Mouse (Mus musculus) neural tube, embryonic 11.5 days (tissue): ENCODE measurements around the gene Arl13b. TPM values are rescaled to one million over a fixed set of nuclear protein-coding genes. Genes with fewer than 3 reads are reported as not detected.

Experiments used
- ATAC-seq: fragments of 200-750 bp; cut with Nextera tagmentation; 2 replicates; pipeline ENCODE4 v1.8.0; 2017; ENCODE audit warnings: moderate number of reproducible peaks, mild to moderate bottlenecking, moderate TSS enrichment, moderate library complexity; ENCODE audit not compliant: insufficient read depth, low FRiP score, low TSS enrichment
- DNase-seq: peaks from one replicate; pipeline ENCODE4 v3.0.0-alpha.2; 2015; ENCODE audit warnings: low spot score
- H3K27ac ChIP-seq: fragments of 300-500 bp; sonication (generic); 2 replicates; pipeline ENCODE4 v1.5.1; 2014; ENCODE audit warnings: low read depth, mild to moderate bottlenecking, low read length
- H3K27me3 ChIP-seq: fragments of 300-500 bp; sonication (generic); 2 replicates; pipeline ENCODE4 v1.6.1; 2014; ENCODE audit warnings: mild to moderate bottlenecking, low read length, mixed read lengths; ENCODE audit not compliant: control insufficient read depth, insufficient read depth
- H3K36me3 ChIP-seq: fragments of 300-500 bp; sonication (generic); 2 replicates; pipeline ENCODE4 v1.6.1; 2014; ENCODE audit warnings: mild to moderate bottlenecking, low read length, moderate library complexity, mixed read lengths; ENCODE audit not compliant: control insufficient read depth, insufficient read depth
- H3K4me1 ChIP-seq: fragments of 300-500 bp; sonication (generic); 2 replicates; pipeline ENCODE4 v1.6.1; 2014; ENCODE audit warnings: low read length, mixed read lengths; ENCODE audit not compliant: control insufficient read depth, insufficient read depth
- H3K4me2 ChIP-seq: fragments of 300-500 bp; sonication (generic); 2 replicates; pipeline ENCODE4 v1.6.1; 2014; ENCODE audit warnings: low read depth, mild to moderate bottlenecking, moderate library complexity
- H3K4me3 ChIP-seq: fragments of 300-500 bp; sonication (generic); 2 replicates; pipeline ENCODE4 v1.5.1; 2014; ENCODE audit warnings: low read depth, low read length
- H3K9ac ChIP-seq: fragments of 300-500 bp; sonication (generic); 2 replicates; pipeline ENCODE4 v1.6.1; 2014; ENCODE audit warnings: mild to moderate bottlenecking, low read length
- H3K9me3 ChIP-seq: fragments of 300-500 bp; sonication (generic); 2 replicates; pipeline ENCODE4 v1.6.1; 2016; ENCODE audit warnings: low read length; ENCODE audit not compliant: control insufficient read depth
- WGBS: fragments of 180-500 bp; shearing (Covaris S2); extraction: QIAGEN DNeasy Blood & Tissue Kit; methylation state at CpG from one replicate; pipeline ENCODE4 v1.1.7; 2014; 5-methylcytosine and 5-hydroxymethylcytosine counted together
- polyA plus RNA-seq: library from polyadenylated mRNA; unstranded; fragments of >200 nt; fragmentation: Nextera tagmentation; extraction: Ambion mirVana; gene quantifications from 2 replicates; pipeline ENCODE4 v1.2.1, GENCODE M21; 2014

The Arl13b gene
- polyA plus RNA-seq, 1 experiment from 2014 or later = 17.2 TPM

GRCm38 (mm10) chr16:62832027-62832426, 14.8 kb downstream of the Arl13b start:
- no peak overlapping the region for H3K9ac ChIP-seq
- no peaks in the 10 kb centered on the region for H3K27me3 ChIP-seq
- ATAC-seq (no peak), DNase-seq (no peak)
- no peaks in the 10 kb centered on the region for H3K36me3 ChIP-seq
- H3K9me3 ChIP-seq = no peaks in the 10 kb centered on the region
- no peak overlapping the region for H3K4me2 ChIP-seq
- no peak overlapping the region for H3K4me3 ChIP-seq
- H3K4me1 ChIP-seq = no peaks in the 10 kb centered on the region
- 91% methylated on average over 2 of the region's 2 CpGs for WGBS
- no peak overlapping the region for H3K27ac ChIP-seq

- ATAC-seq (peak; percentile 16; the same call in 1 of the 2 replicates), DNase-seq (no peak)
Measured at GRCm38 (mm10) chr16:62826156-62827001, 20.5 kb downstream of the Arl13b start.

GRCm38 (mm10) chr16:62822472-62822871, 24.4 kb downstream of the Arl13b start:
- Histone ChIP-seq H3K9me3 (no peaks in the 10 kb centered on the region), H3K9ac (no peak overlapping the region), H3K27me3 (no peaks in the 10 kb centered on the region), H3K4me2 (no peak overlapping the region), H3K27ac (no peak overlapping the region), H3K36me3 (no peaks in the 10 kb centered on the region), H3K4me3 (no peak overlapping the region), H3K4me1 (no peaks in the 10 kb centered on the region)
- 96% methylated on average over 6 of the region's 6 CpGs for WGBS
- DNase-seq (no peak), ATAC-seq (no peak)

More at GRCm38 (mm10) chr16:62826156-62827001, 20.5 kb downstream of the Arl13b start:
- no peak overlapping the region for H3K9ac ChIP-seq
- H3K4me3 ChIP-seq = no peak overlapping the region
- H3K27ac ChIP-seq = no peak overlapping the region
- no peaks in the 10 kb centered on the region for H3K27me3 ChIP-seq
- WGBS = 78% methylated on average over 12 of the region's 12 CpGs
- no peaks in the 10 kb centered on the region for H3K36me3 ChIP-seq
- no peaks in the 10 kb centered on the region for H3K9me3 ChIP-seq
- no peak overlapping the region for H3K4me2 ChIP-seq
- H3K4me1 ChIP-seq = no peaks in the 10 kb centered on the region

DNA sequence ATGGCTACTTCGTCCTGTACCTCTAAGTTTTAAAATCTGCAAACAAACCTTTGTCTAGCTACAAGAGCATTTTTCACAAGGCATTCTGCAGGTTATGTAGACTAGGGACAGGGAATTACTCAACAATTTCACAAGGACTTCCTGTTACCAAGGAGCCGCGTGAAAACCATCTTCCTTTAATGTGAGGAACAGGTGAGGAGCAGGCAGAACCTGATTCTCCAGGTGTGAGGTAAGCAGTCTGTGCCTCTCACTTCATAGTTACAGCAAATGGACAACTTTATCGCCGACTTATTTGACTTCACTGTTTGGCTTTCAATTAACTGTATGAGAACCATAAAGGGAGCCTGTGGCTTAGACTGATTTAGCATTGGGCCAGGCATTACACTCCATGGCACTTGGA, 32.3 kb downstream of the Arl13b start, which contains the start of gene Stx19:
Stx19 (plus strand) TSS at position 186 of the 400 bp plus-strand sequence.
- Histone ChIP-seq H3K36me3 (no peaks in the 10 kb centered on the region), H3K4me1 (no peaks in the 10 kb centered on the region), H3K9me3 (no peaks in the 10 kb centered on the region), H3K4me3 (no peak within 1 kb of the TSS), H3K27me3 (no peaks in the 10 kb centered on the region), H3K4me2 (no peak within 1 kb of the TSS), H3K27ac (no peak within 1 kb of the TSS), H3K9ac (no peak within 1 kb of the TSS)
- DNase-seq (no peak), ATAC-seq (no peak)
- 85% methylated on average over 5 of the region's 5 CpGs for WGBS

- Histone ChIP-seq H3K27ac (no peak overlapping the region), H3K9me3 (no peaks in the 10 kb centered on the region), H3K9ac (no peak overlapping the region), H3K36me3 (no peaks in the 10 kb centered on the region), H3K4me2 (no peak overlapping the region), H3K27me3 (no peaks in the 10 kb centered on the region), H3K4me1 (no peaks in the 10 kb centered on the region), H3K4me3 (no peak overlapping the region)
- ATAC-seq (no peak), DNase-seq (no peak)
- 84% methylated on average over 5 of the region's 5 CpGs for WGBS
Measured at GRCm38 (mm10) chr16:62813790-62814189, 33.0 kb downstream of the Arl13b start.

DNA sequence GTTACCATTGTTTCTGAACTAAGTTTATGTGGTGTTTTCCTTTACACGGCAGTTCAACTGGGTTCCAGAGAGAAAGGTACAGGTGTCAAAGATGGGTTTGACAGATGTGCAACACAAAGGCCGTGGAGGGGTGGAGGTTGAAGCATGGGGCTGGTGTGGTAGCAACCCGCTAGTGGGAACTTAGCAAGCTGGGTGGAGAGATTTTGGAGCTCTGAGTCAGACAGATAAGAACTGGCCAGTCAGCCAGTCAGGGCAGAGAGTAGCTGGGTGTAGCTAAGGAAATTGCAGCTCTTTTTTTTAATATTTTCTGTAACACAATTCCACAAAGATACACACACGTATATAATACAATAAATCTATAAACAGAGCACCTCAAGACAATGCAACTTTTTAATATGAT, 36.0 kb downstream of the Arl13b start:
- no peak overlapping the region for H3K27ac ChIP-seq
- no peaks in the 10 kb centered on the region for H3K27me3 ChIP-seq
- H3K36me3 ChIP-seq = no peaks in the 10 kb centered on the region
- H3K9me3 ChIP-seq = no peaks in the 10 kb centered on the region
- ATAC-seq (no peak), DNase-seq (no peak)
- H3K4me1 ChIP-seq = no peaks in the 10 kb centered on the region
- no peak overlapping the region for H3K4me2 ChIP-seq
- WGBS = 88% methylated on average over 4 of the region's 4 CpGs
- H3K9ac ChIP-seq = no peak overlapping the region
- no peak overlapping the region for H3K4me3 ChIP-seq

DNA sequence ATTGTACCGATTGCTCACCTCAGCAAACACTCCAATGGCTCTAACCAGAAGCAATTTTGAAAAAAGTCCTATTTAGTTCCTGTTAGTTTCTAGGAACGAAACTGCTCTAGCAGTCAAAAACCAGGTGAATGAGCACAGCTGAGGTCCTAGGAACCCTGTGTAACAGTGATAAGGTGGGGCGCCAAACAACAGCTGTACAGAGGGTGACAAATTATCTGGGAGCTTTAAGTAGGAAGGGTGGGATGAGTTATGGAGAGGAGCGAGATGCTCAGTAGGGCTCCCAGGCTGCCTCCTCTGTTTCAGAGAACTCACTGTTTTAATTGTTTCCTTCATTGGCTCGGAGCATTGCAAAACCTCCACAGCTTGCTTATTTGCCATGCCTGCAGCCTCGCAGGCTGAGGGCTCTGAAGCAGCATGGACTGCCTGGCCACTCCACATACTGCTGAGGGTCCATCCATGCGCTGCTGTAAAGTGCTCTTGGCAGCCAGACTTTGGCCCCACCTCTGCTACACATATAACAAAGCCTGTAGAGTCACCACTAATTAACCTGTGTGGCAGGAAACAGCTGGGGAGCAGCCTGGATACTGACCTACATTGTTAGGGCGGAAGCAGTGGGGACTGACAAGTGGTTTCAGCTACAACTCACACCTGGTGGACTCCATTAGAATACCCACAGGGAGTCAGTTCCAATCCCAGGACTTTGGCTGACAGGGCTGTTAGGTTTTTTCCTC, 39.4 kb downstream of the Arl13b start:
- H3K9me3 ChIP-seq = no peaks in the 10 kb centered on the region
- H3K9ac ChIP-seq = no peak overlapping the region
- H3K36me3 ChIP-seq = no peaks in the 10 kb centered on the region
- no peaks in the 10 kb centered on the region for H3K27me3 ChIP-seq
- H3K4me1 ChIP-seq = no peaks in the 10 kb centered on the region
- 60% methylated on average over 8 of the region's 8 CpGs for WGBS
- ATAC-seq = no peak
- H3K27ac ChIP-seq = no peak overlapping the region
- H3K4me2 ChIP-seq = no peak overlapping the region
- no peak for DNase-seq
- H3K4me3 ChIP-seq = no peak overlapping the region

DNA sequence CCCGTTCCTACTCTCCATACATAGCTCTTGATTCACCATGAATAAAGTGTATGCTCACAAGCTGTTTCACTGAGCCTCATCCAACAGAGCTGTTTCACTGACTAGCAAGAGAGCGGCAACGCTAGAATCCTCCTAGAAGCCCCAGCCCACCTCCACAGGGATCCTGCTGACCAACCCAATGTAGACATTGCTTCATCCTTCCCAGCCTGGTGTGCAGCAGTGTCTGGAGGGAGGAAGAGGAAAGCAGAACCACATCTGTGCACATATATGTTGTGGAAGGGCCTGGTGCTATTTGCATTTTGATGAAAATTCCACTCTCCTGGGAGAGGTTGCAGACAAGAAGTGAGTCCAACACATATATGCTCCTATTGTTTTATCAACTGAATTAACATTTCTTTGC, 42.2 kb downstream of the Arl13b start:
- Histone ChIP-seq H3K36me3 (no peaks in the 10 kb centered on the region; the same call in 1 of the 2 replicates), H3K27ac (no peak overlapping the region), H3K4me2 (no peak overlapping the region), H3K9me3 (no peaks in the 10 kb centered on the region), H3K27me3 (no peaks in the 10 kb centered on the region), H3K4me1 (no peaks in the 10 kb centered on the region), H3K9ac (no peak overlapping the region), H3K4me3 (no peak overlapping the region)
- ATAC-seq (no peak), DNase-seq (no peak)
- 99% methylated on average over 3 of the region's 3 CpGs for WGBS
